Mouse (Mus musculus) stomach, embryonic 15.5 days (tissue): Measurements from ENCODE around the gene Nmur1. TPM values are rescaled to one million over a fixed set of nuclear protein-coding genes. Genes with fewer than 3 reads are reported as not detected.

ENCODE experiments used
- ATAC-seq: fragments of 200-750 bp; cut with Nextera tagmentation; 2 replicates; pipeline ENCODE4 v1.8.0; 2017; ENCODE audit warnings: low read depth, moderate number of reproducible peaks, moderate TSS enrichment; ENCODE audit not compliant: insufficient read depth, low FRiP score
- H3K27ac ChIP-seq: fragments of 300-500 bp; sonication (generic); 2 replicates; pipeline ENCODE4 v1.5.1; 2015; ENCODE audit warnings: mild to moderate bottlenecking, inconsistent platforms
- H3K27me3 ChIP-seq: fragments of 300-500 bp; sonication (generic); replicated peaks from 2 replicates; pipeline ENCODE4 v1.6.1; 2015; ENCODE audit warnings: inconsistent platforms
- H3K36me3 ChIP-seq: fragments of 300-500 bp; sonication (generic); 2 replicates; pipeline ENCODE4 v1.6.1; 2015; ENCODE audit warnings: inconsistent platforms
- H3K4me1 ChIP-seq: fragments of 300-500 bp; sonication (generic); 2 replicates; pipeline ENCODE4 v1.6.1; 2015; ENCODE audit warnings: inconsistent platforms
- H3K4me2 ChIP-seq: fragments of 300-500 bp; sonication (generic); 2 replicates; pipeline ENCODE4 v1.6.1; 2015; ENCODE audit warnings: mild to moderate bottlenecking, inconsistent platforms
- H3K4me3 ChIP-seq: fragments of 300-500 bp; sonication (generic); replicated peaks from 2 replicates; pipeline ENCODE4 v1.5.1; 2015; ENCODE audit warnings: inconsistent platforms
- H3K9ac ChIP-seq: fragments of 300-500 bp; sonication (generic); 2 replicates; pipeline ENCODE4 v1.6.1; 2015; ENCODE audit warnings: inconsistent platforms
- H3K9me3 ChIP-seq: fragments of 300-500 bp; sonication (generic); 2 replicates; pipeline ENCODE4 v1.6.1; 2016; ENCODE audit warnings: inconsistent platforms
- whole genome bisulfite sequencing: fragments of 180-500 bp; shearing (Covaris S2); methylation state at CpG from one replicate; pipeline ENCODE4 v1.1.7; 2015; 5-methylcytosine and 5-hydroxymethylcytosine counted together
- polyA plus RNA-seq: library from polyadenylated mRNA; unstranded; fragments of >200 nt; fragmentation: Nextera tagmentation; extraction: Ambion mirVana; gene quantifications from 2 replicates; pipeline ENCODE4 v1.2.1, GENCODE M21; 2015

The Nmur1 gene
- polyA plus RNA-seq, 1 experiment from 2014 or later, result not detected

DNA sequence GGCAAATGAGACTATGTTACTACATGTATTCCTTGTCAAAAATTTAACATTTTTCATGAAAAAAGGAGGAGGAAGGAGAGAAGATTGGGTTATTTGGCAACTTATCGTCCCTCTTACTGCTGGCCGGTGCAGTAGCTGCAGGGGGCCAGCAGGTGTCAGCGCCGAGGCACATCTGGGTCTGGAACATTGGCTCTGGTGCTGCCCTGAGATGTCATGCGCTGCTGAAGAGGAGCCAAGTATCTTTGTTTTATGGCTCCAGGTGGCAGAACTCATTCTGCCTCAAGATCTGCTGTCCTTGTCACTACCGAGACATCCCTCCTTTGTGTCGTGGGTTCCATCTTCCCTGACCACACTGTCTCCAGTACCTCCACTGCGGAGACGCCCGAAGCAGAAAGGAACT is 54.0 kb downstream of the Nmur1 start:
- no peak overlapping the region for H3K4me2 ChIP-seq
- no peak for ATAC-seq
- no peak overlapping the region for H3K27ac ChIP-seq
- H3K9ac ChIP-seq, result no peak overlapping the region
- WGBS, result 45% methylated on average over 10 of the region's 10 CpGs
- no peaks in the 10 kb centered on the region for H3K4me1 ChIP-seq
- no peaks in the 10 kb centered on the region for H3K36me3 ChIP-seq
- H3K27me3 ChIP-seq, result no peaks in the 10 kb centered on the region
- H3K9me3 ChIP-seq, result no peaks in the 10 kb centered on the region
- H3K4me3 ChIP-seq, result no peak overlapping the region

DNA sequence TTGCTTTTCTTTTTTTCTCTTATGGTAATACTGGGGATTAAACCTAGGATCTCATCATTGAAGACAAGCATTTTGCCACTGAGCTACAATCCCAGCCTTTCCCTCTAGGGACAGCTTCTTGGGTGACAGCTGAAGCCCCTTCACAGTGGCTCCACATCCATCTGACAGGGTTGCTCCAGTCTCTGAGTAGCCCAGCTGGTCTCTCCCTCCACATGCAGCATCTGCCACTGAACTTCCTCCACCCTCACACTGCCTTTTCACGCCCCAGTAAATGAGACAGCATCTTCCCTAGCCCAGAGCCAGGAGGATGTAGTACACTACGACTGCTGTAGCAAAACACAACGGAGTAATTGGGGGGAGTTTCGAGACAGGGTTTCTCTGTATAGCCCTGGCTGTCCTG is 57.9 kb downstream of the Nmur1 start:
- Histone ChIP-seq H3K4me3 (no peak overlapping the region), H3K4me1 (no peaks in the 10 kb centered on the region), H3K9me3 (no peaks in the 10 kb centered on the region), H3K36me3 (no peaks in the 10 kb centered on the region), H3K9ac (no peak overlapping the region), H3K27me3 (no peaks in the 10 kb centered on the region), H3K4me2 (no peak overlapping the region), H3K27ac (no peak overlapping the region)
- WGBS, result 70% methylated on average over 4 of the region's 4 CpGs
- ATAC-seq, result no peak

DNA sequence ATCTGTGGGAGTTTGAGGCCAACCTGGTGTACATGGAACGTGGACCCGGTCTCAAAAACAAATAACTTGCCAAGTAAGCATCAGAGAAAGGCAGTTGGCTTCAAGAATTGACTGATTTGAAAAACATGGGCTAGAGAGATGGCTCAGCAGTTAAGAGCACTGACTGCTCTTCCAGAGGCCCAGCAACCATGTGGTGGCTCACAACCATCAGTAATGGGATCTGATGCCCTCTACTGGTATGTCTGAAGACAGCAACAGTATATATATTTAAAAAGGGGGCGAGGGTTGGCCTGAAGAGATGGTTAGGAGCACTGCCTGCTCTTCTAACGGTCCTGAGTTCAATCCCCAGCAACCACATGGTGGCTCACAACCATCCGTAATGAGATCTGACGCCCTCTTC is 62.4 kb downstream of the Nmur1 start:
- Histone ChIP-seq H3K36me3 (no peaks in the 10 kb centered on the region), H3K9ac (no peak overlapping the region), H3K4me2 (no peak overlapping the region), H3K4me3 (no peak overlapping the region), H3K27me3 (no peaks in the 10 kb centered on the region), H3K27ac (no peak overlapping the region), H3K4me1 (peaks cover 11% of the 10 kb centered on the region), H3K9me3 (no peaks in the 10 kb centered on the region)
- ATAC-seq, result no peak
- 17% methylated on average over 6 of the region's 6 CpGs for WGBS

DNA sequence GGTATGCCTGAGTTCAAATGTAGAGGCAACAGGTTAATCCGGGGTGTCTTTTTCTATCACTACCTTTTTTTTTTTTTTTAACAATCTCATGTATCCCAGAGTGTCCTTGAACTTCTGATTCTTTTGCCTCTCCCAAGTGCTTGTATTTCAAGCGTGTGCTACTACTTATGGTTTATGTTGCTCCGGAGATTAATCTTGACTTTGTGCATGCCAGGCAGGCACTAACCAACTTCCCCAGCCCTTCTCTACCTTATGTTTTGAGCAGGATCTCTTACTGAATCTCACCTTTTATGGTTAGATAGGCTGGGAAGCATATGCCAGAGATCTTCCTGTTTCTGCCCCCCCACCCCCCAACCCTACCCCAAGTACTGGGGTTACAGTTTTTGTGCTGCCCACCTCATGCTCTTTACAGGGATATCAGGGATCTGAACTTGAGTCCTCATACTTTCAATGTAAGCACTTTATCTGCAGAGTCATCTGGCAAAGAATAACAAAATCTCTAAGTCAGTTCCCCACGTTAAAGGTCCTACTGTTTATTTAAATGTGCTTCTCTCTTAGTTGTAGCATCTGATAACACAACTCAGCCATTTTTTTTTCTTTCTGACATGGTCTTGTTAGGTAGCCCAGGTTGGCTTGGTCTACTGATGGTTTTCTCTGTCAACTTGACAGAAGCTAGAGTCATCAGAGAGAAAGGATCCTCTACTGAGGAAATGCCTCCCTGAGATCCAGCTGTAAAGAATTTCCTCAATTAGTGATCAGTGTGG is 64.0 kb downstream of the Nmur1 start:
- Histone ChIP-seq H3K27ac (no peak overlapping the region), H3K9me3 (no peaks in the 10 kb centered on the region), H3K9ac (no peak overlapping the region), H3K4me1 (peaks cover 17% of the 10 kb centered on the region), H3K4me2 (no peak overlapping the region), H3K4me3 (no peak overlapping the region), H3K27me3 (no peaks in the 10 kb centered on the region), H3K36me3 (peaks cover 6% of the 10 kb centered on the region; the same call in 1 of the 2 replicates)
- 83% methylated on average over 4 of the region's 4 CpGs for WGBS
- ATAC-seq, result no peak

DNA sequence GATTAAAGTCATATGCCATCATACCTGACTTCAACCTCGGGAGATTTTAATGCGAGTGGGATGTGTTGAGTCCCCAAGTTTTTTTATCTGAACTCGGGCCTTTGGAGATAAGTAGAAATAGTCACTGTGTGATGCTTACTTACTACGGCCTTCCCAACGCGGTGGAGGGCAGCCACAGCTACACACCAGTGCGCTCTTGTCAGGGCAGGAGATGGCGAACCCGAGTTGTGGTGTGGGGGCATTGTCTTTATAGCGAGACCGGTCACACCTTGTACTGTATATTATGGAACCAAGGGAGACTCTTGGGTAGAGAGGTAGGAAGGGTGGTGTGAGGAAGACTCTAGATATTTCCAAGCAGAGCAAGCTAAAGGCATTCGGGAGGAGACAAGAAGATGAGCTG is 65.6 kb downstream of the Nmur1 start:
- H3K27ac ChIP-seq, result peak overlapping the region; percentile 86; the same call in 1 of the 2 replicates
- WGBS, result 16% methylated on average over 12 of the region's 12 CpGs
- peak overlapping the region; percentile 85; the same call in 1 of the 2 replicates for H3K9ac ChIP-seq
- no peak for ATAC-seq
- H3K4me3 ChIP-seq, result peak overlapping the region; percentile 80
- H3K4me1 ChIP-seq, result peaks cover 17% of the 10 kb centered on the region
- H3K36me3 ChIP-seq, result peaks cover 18% of the 10 kb centered on the region; the same call in 1 of the 2 replicates
- H3K9me3 ChIP-seq, result no peaks in the 10 kb centered on the region
- no peaks in the 10 kb centered on the region for H3K27me3 ChIP-seq
- peak overlapping the region; percentile 68 for H3K4me2 ChIP-seq

DNA sequence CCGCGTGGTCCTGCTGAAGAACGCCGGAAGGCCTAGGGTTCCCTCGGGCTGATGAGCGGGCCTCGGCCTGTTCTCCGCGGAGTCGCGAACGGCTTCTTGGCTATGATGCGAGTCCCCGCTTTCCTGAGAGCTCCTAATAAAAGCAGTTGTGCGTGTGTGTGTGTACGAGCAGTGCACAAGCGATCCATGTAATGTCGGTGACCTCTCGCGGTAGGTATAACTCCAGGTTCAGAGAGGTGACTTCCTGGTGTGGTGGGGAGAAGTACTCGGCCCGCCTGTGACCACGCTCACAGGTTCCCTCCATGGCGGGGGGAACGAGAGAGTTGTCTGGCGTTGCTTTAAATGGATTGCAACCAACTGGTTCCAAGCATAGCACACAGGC is 66.2 kb downstream of the Nmur1 start:
- peak overlapping the region; percentile 86 for H3K27ac ChIP-seq
- peak overlapping the region; percentile 85 for H3K9ac ChIP-seq
- no peaks in the 10 kb centered on the region for H3K9me3 ChIP-seq
- H3K4me1 ChIP-seq, result peaks cover 17% of the 10 kb centered on the region
- no peaks in the 10 kb centered on the region for H3K27me3 ChIP-seq
- 0% methylated on average over 26 of the region's 26 CpGs for WGBS
- peaks cover 24% of the 10 kb centered on the region for H3K36me3 ChIP-seq
- peak overlapping the region; percentile 80 for H3K4me3 ChIP-seq
- ATAC-seq, result 0 out of 2 replicates have a peak, but pooled peaks have one; percentile 3
- H3K4me2 ChIP-seq, result peak overlapping the region; percentile 68

DNA sequence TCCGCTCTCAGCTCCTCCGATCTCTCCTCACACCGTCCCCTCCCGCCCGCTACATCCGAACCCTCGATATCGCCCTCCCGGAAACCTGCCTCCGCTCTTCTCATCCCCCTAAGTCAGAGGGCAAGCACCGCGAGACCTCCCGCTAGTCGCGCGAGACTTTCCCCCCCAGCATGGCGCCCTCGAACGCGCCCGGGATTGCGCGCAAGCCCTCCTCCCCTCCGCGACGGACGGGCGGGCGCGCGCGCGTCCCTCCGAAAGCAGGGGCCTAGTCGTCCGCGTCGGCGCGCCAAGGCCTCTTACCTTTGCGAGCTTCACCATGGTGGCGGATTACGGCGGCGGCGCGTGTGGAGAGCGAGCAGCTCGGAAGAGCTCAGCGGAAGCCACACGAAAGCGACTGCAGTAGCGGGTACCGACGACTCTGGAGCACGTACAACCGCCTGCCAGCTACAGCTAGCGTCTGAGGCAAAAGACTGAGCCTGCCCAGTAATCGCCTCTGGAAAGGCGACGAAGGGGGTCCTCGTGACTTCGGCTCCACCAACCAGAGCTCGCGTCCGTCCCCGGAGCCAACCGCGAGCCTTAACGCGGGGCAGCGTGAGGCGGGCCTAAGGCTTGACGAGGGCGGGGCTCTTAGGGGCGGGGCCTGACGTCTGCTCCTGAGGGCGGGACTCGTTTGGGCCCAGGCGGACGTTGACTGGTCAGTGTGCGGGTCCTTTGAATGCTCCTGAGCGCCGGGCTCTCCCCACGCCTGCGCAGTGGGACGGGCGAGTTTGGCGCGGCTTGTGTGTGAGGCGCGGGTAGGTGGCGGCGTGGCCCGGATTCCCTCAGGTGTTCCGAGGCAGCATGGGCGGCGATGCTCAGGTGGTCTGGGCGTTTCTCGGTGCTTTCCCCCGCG is 66.9 kb downstream of the Nmur1 start, which contains the start of gene Ncl:
TSS of gene Ncl (minus strand) at position 495 of the 892 bp plus-strand sequence.
- Histone ChIP-seq H3K9me3 (no peaks in the 10 kb centered on the region), H3K4me2 (peak within 1 kb of the TSS; percentile 73), H3K27me3 (no peaks in the 10 kb centered on the region), H3K9ac (peak within 1 kb of the TSS; percentile 90), H3K27ac (peak within 1 kb of the TSS; percentile 100), H3K4me3 (peak within 1 kb of the TSS; percentile 80), H3K36me3 (peaks cover 31% of the 10 kb centered on the region), H3K4me1 (peaks cover 17% of the 10 kb centered on the region)
- ATAC-seq, result peak; percentile 98
- under 1% methylated on average over 100 of the region's 102 CpGs for WGBS

DNA sequence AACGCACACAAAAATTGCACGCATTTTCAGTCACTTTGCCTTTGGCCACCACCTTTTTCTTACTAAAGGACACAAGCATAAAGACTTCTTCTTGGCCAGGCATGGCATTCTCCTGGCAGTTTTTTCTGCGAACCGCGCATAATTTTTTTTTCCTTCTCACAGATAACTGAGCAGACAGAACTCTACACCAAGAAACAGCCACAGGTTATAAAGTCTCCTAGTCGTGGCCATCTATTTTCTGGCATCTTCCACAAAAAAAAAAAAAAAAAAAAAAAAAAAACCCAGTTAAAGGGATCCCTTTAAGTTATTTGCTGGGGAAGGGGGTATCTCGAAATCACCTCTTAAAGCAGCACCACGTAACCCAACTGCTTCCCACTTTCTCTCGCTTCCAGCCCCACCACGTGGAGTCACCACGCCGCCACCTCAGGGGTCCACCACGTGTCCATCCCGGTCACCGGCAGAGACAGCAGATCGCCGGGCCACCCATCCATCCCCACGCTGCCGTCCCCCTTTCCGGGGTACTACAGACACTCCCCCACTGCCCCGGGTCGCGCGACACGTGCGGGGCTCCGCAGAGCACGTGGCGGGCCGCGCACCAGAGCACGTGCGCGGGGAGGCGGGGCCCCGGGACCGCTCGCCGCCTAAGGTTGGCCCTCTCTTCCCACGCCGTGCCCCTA is 67.7 kb downstream of the Nmur1 start:
- Histone ChIP-seq H3K27me3 (no peaks in the 10 kb centered on the region), H3K27ac (peak overlapping the region; percentile 100), H3K36me3 (peaks cover 38% of the 10 kb centered on the region), H3K4me3 (peak overlapping the region; percentile 80), H3K4me1 (peaks cover 17% of the 10 kb centered on the region), H3K9ac (peak overlapping the region; percentile 90), H3K9me3 (no peaks in the 10 kb centered on the region), H3K4me2 (peak overlapping the region; percentile 73)
- no peak for ATAC-seq
- WGBS, result under 1% methylated on average over 41 of the region's 41 CpGs

DNA sequence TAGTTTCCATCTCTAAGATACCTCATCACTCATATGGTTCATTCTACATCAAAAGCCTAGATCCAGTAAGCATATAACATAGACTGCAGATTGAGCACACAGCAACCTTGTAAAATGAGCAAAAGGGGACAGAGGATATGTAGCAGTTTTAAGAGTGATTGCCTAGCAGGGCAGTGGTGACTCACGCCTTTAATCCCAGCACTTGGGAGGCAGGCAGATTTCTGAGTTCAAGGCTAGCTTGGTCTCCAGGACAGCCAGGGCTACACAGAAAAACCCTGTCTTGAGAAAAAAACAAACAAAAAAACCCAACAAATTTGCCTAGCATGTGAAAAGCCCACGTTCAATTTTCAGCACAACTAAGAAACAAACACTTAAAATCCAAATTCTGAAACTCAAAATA is 71.8 kb downstream of the Nmur1 start:
- H3K4me3 ChIP-seq, result no peak overlapping the region
- H3K36me3 ChIP-seq, result peaks cover 73% of the 10 kb centered on the region
- no peak overlapping the region for H3K27ac ChIP-seq
- H3K9ac ChIP-seq, result no peak overlapping the region
- no peaks in the 10 kb centered on the region for H3K27me3 ChIP-seq
- H3K9me3 ChIP-seq, result no peaks in the 10 kb centered on the region
- ATAC-seq, result no peak
- WGBS, result 79% methylated on average over 2 of the region's 2 CpGs
- no peak overlapping the region for H3K4me2 ChIP-seq
- H3K4me1 ChIP-seq, result 0 out of 2 replicates have a peak, but pooled peaks cover 6% of the 10 kb centered on the region

DNA sequence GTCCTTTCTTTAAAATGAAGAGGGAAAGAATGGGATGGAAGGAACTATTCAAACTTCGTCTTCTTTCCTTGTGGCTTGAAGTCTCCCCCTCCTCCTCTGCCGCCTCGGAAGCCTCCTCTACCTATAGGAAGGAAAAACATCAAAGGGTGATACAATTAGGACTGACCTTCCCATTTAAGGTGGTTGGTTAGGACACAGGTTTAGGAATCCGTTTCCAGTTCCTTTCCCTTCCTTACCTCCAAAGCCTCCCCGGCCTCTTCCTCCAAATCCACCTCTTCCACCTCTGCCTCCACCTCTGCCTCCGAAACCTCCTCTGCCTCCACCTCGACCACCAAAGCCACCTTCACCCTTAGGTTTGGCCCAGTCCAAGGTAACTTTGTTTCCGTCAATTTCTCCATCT is 75.5 kb downstream of the Nmur1 start:
- Histone ChIP-seq H3K9me3 (no peaks in the 10 kb centered on the region), H3K4me1 (no peaks in the 10 kb centered on the region), H3K36me3 (peaks cover 70% of the 10 kb centered on the region), H3K27me3 (no peaks in the 10 kb centered on the region), H3K4me2 (no peak overlapping the region), H3K9ac (no peak overlapping the region), H3K27ac (no peak overlapping the region), H3K4me3 (no peak overlapping the region)
- 89% methylated on average over 8 of the region's 8 CpGs for WGBS
- no peak for ATAC-seq

DNA sequence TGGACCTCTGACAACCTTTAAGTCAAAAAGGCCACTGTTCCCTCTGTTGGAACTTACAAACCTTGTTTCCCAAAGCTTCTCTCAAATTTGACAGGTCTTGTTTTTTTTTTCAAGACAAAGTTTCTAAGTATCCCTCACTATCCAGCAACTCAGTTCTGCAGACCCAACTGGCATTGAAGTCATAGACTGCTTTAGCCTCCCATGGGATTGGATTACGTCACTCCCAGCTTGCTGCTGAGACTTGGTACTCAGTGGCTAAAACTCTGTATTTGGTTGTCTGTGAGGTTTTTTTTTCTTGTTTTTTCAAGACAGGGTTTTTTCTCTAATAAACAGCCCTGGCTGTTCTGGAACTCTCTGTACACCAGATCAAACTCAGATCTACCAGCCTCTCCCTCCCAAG is 76.3 kb downstream of the Nmur1 start:
- Histone ChIP-seq H3K27ac (no peak overlapping the region), H3K27me3 (no peaks in the 10 kb centered on the region), H3K9me3 (no peaks in the 10 kb centered on the region), H3K4me1 (no peaks in the 10 kb centered on the region), H3K4me3 (no peak overlapping the region), H3K9ac (no peak overlapping the region), H3K36me3 (peaks cover 62% of the 10 kb centered on the region), H3K4me2 (no peak overlapping the region)
- ATAC-seq, result no peak
- 90% methylated on average over 1 of the region's 1 CpGs for WGBS
